Mouse (Mus musculus) embryonic fibroblast, embryonic 13.5 days (primary cell): Measurements from ENCODE around the gene Ccdc171.

Experiments used
- CTCF ChIP-seq: IDR thresholded peaks from 2 replicates; pipeline ENCODE4 v1.5.1; 2011; ENCODE audit warnings: mild to moderate bottlenecking, control low read depth, low read length, moderate library complexity, borderline replicate concordance; ENCODE audit not compliant: insufficient read depth
- POLR2A ChIP-seq: IDR thresholded peaks from 2 replicates; pipeline ENCODE4 v1.6.1; 2011; ENCODE audit warnings: low read depth, mild to moderate bottlenecking, control low read depth, low read length, moderate library complexity

DNA sequence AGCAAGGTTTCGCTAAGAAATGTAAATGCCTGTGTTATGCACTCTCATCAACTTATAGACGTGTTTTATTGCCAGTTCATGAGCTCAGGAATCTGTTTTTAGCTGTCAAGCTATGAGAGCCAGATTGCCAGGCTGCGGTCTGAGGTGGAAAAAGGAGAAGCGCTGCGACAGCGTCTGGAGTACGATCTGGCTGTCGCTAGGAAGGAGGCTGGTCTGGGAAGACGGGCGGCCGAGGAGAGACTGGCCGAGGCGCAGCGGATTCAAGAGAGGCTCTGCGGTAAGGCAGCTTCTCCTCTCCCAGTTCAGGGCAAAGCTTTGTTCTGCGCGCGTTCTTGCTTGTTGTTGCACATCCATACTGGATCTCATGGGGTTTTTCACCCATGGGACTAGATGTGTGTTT lies 24.2 kb downstream of the Ccdc171 start:
- TF ChIP-seq POLR2A (no peak), CTCF (no peak)
